Mouse (Mus musculus) neural tube, embryonic 11.5 days (tissue): ENCODE measurements around the gene Avil. TPM values are rescaled to one million over a fixed set of nuclear protein-coding genes. Genes with fewer than 3 reads are reported as not detected.
A peak's percentile ranks its signal among the peaks of the same experiment; 100 is the strongest.

ENCODE experiments used
- ATAC-seq: fragments of 200-750 bp; cut with Nextera tagmentation; 2 replicates; pipeline ENCODE4 v1.8.0; 2017; ENCODE audit warnings: moderate number of reproducible peaks, mild to moderate bottlenecking, moderate TSS enrichment, moderate library complexity; ENCODE audit not compliant: insufficient read depth, low FRiP score, low TSS enrichment
- DNase-seq: peaks from one replicate; pipeline ENCODE4 v3.0.0-alpha.2; 2015; ENCODE audit warnings: low spot score
- H3K27ac ChIP-seq: fragments of 300-500 bp; sonication (generic); 2 replicates; pipeline ENCODE4 v1.5.1; 2014; ENCODE audit warnings: low read depth, mild to moderate bottlenecking, low read length
- H3K27me3 ChIP-seq: fragments of 300-500 bp; sonication (generic); 2 replicates; pipeline ENCODE4 v1.6.1; 2014; ENCODE audit warnings: mild to moderate bottlenecking, low read length, mixed read lengths; ENCODE audit not compliant: control insufficient read depth, insufficient read depth
- H3K36me3 ChIP-seq: fragments of 300-500 bp; sonication (generic); 2 replicates; pipeline ENCODE4 v1.6.1; 2014; ENCODE audit warnings: mild to moderate bottlenecking, low read length, moderate library complexity, mixed read lengths; ENCODE audit not compliant: control insufficient read depth, insufficient read depth
- H3K4me1 ChIP-seq: fragments of 300-500 bp; sonication (generic); 2 replicates; pipeline ENCODE4 v1.6.1; 2014; ENCODE audit warnings: low read length, mixed read lengths; ENCODE audit not compliant: control insufficient read depth, insufficient read depth
- H3K4me2 ChIP-seq: fragments of 300-500 bp; sonication (generic); 2 replicates; pipeline ENCODE4 v1.6.1; 2014; ENCODE audit warnings: low read depth, mild to moderate bottlenecking, moderate library complexity
- H3K4me3 ChIP-seq: fragments of 300-500 bp; sonication (generic); 2 replicates; pipeline ENCODE4 v1.5.1; 2014; ENCODE audit warnings: low read depth, low read length
- H3K9ac ChIP-seq: fragments of 300-500 bp; sonication (generic); 2 replicates; pipeline ENCODE4 v1.6.1; 2014; ENCODE audit warnings: mild to moderate bottlenecking, low read length
- H3K9me3 ChIP-seq: fragments of 300-500 bp; sonication (generic); 2 replicates; pipeline ENCODE4 v1.6.1; 2016; ENCODE audit warnings: low read length; ENCODE audit not compliant: control insufficient read depth
- WGBS: fragments of 180-500 bp; shearing (Covaris S2); extraction: QIAGEN DNeasy Blood & Tissue Kit; methylation state at CpG from one replicate; pipeline ENCODE4 v1.1.7; 2014; 5-methylcytosine and 5-hydroxymethylcytosine counted together
- polyA plus RNA-seq: library from polyadenylated mRNA; unstranded; fragments of >200 nt; fragmentation: Nextera tagmentation; extraction: Ambion mirVana; gene quantifications from 2 replicates; pipeline ENCODE4 v1.2.1, GENCODE M21; 2014

The Avil gene
- polyA plus RNA-seq, 1 experiment from 2014 or later = 0.82 TPM

- 6% methylated on average over 51 of the region's 56 CpGs for WGBS
- H3K27ac ChIP-seq = peak within 1 kb of the TSS; percentile 11; the same call in 1 of the 2 replicates
- H3K4me3 ChIP-seq = peak within 1 kb of the TSS; percentile 69
- ATAC-seq (peak; percentile 86), DNase-seq (peak; percentile 93)
- H3K9me3 ChIP-seq = no peaks in the 10 kb centered on the region
- H3K4me1 ChIP-seq = 0 out of 2 replicates have a peak, but pooled peaks cover 4% of the 10 kb centered on the region
- peaks cover 14% of the 10 kb centered on the region for H3K36me3 ChIP-seq
- H3K4me2 ChIP-seq = peak within 1 kb of the TSS; percentile 51
- peak within 1 kb of the TSS; percentile 76 for H3K9ac ChIP-seq
- no peaks in the 10 kb centered on the region for H3K27me3 ChIP-seq
These were observed 30.1 kb downstream of the Avil start, which contains the start of gene Tsfm for GRCm38 (mm10) chr10:127030336-127031296. Gene Tsfm, minus strand, starts transcription at chr10:127030840.

- 0 out of 2 replicates have a peak, but pooled peaks cover 2% of the 10 kb centered on the region for H3K36me3 ChIP-seq
- H3K9me3 ChIP-seq = no peaks in the 10 kb centered on the region
- no peaks in the 10 kb centered on the region for H3K27me3 ChIP-seq
- H3K4me2 ChIP-seq = no peak overlapping the region
- DNase-seq (no peak), ATAC-seq (no peak)
- H3K4me3 ChIP-seq = no peak overlapping the region
- no peak overlapping the region for H3K9ac ChIP-seq
- H3K4me1 ChIP-seq = 0 out of 2 replicates have a peak, but pooled peaks cover 4% of the 10 kb centered on the region
- no peak overlapping the region for H3K27ac ChIP-seq
- 90% methylated on average over 7 of the region's 8 CpGs for WGBS
These were observed 32.8 kb downstream of the Avil start for GRCm38 (mm10) chr10:127033301-127033741.

- Histone ChIP-seq H3K27me3 (no peaks in the 10 kb centered on the region), H3K9ac (no peak overlapping the region), H3K4me3 (no peak overlapping the region), H3K4me2 (no peak overlapping the region), H3K27ac (no peak overlapping the region), H3K9me3 (no peaks in the 10 kb centered on the region), H3K36me3 (no peaks in the 10 kb centered on the region), H3K4me1 (no peaks in the 10 kb centered on the region)
- DNase-seq (no peak), ATAC-seq (no peak)
- WGBS = 86% methylated on average over 12 of the region's 12 CpGs
These were observed 35.8 kb downstream of the Avil start for GRCm38 (mm10) chr10:127036273-127036672.

- WGBS = 66% methylated on average over 12 of the region's 12 CpGs
- H3K9ac ChIP-seq = no peak overlapping the region
- H3K4me3 ChIP-seq = no peak overlapping the region
- no peaks in the 10 kb centered on the region for H3K9me3 ChIP-seq
- DNase-seq (no peak), ATAC-seq (no peak)
- no peaks in the 10 kb centered on the region for H3K27me3 ChIP-seq
- no peak overlapping the region for H3K27ac ChIP-seq
- H3K36me3 ChIP-seq = no peaks in the 10 kb centered on the region
- 0 out of 2 replicates have a peak, but pooled peaks cover 3% of the 10 kb centered on the region for H3K4me1 ChIP-seq
- no peak overlapping the region for H3K4me2 ChIP-seq
These were observed 37.1 kb downstream of the Avil start for GRCm38 (mm10) chr10:127037641-127038040.

- no peaks in the 10 kb centered on the region for H3K9me3 ChIP-seq
- peak overlapping the region; percentile 100 for H3K4me2 ChIP-seq
- peaks cover 4% of the 10 kb centered on the region for H3K36me3 ChIP-seq
- H3K4me3 ChIP-seq = peak overlapping the region; percentile 77
- no peak for ATAC-seq
- H3K4me1 ChIP-seq = 0 out of 2 replicates have a peak, but pooled peaks cover 6% of the 10 kb centered on the region
- H3K9ac ChIP-seq = peak overlapping the region; percentile 66
- no peaks in the 10 kb centered on the region for H3K27me3 ChIP-seq
- no peak for DNase-seq
- no peak overlapping the region for H3K27ac ChIP-seq
- 2% methylated on average over 20 of the region's 20 CpGs for WGBS
These were observed 40.2 kb downstream of the Avil start for GRCm38 (mm10) chr10:127040569-127041214.

GRCm38 (mm10) chr10:127041274-127041766 is 40.8 kb downstream of the Avil start, which contains the start of the genes Mettl1 and Eef1akmt3:
Gene Mettl1, plus strand, starts transcription at chr10:127041414.
Gene Eef1akmt3, minus strand, starts transcription at chr10:127041513.
- peaks cover 4% of the 10 kb centered on the region for H3K36me3 ChIP-seq
- H3K4me2 ChIP-seq = peak within 1 kb of the TSS; percentile 100
- peak within 1 kb of the TSS; percentile 77 for H3K4me3 ChIP-seq
- under 1% methylated on average over 28 of the region's 28 CpGs for WGBS
- H3K4me1 ChIP-seq = 0 out of 2 replicates have a peak, but pooled peaks cover 6% of the 10 kb centered on the region
- peak within 1 kb of the TSS; percentile 66 for H3K9ac ChIP-seq
- H3K27ac ChIP-seq = no peak within 1 kb of the TSS
- ATAC-seq = peak; percentile 66
- H3K27me3 ChIP-seq = no peaks in the 10 kb centered on the region
- no peaks in the 10 kb centered on the region for H3K9me3 ChIP-seq
- peak; percentile 46 for DNase-seq

- DNase-seq (peak; percentile 93), ATAC-seq (peak; percentile 83)
- Histone ChIP-seq H3K4me3 (peak overlapping the region; percentile 77), H3K9ac (peak overlapping the region; percentile 66), H3K27me3 (no peaks in the 10 kb centered on the region), H3K27ac (no peak overlapping the region), H3K4me2 (peak overlapping the region; percentile 100), H3K36me3 (peaks cover 4% of the 10 kb centered on the region), H3K9me3 (no peaks in the 10 kb centered on the region), H3K4me1 (0 out of 2 replicates have a peak, but pooled peaks cover 6% of the 10 kb centered on the region)
- under 1% methylated on average over 44 of the region's 44 CpGs for WGBS
These were observed 41.3 kb downstream of the Avil start for GRCm38 (mm10) chr10:127041774-127042338.
